Mouse (Mus musculus): ENCODE measurements at regions not wholly inside any gene's neighbourhood (a gene's known extent, or its start where the extent isn't known, plus 50 kb on each side); places are given as distances from the start of the nearest gene placed in this dataset.

DNA sequence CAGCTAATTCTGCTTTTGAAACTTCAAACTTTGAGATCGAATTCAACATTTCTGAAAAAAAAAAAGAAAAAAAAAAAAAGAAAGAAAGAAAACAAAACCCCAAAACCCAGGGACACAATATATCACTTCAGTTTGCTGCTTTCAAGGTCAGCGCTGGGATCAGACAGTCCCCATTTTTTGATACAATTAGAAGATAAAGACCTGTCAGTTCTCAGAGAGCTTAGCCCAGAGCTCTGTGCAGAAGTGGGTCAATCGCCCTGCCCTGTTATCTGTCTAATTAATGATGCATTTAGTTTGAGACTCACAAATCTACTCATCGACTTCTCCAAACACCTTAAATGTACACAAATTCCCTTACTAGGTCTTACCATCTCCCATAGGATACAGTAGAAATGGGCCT lies 249.2 kb downstream of the Ptprc start:
- no peak for DNase-seq

DNA sequence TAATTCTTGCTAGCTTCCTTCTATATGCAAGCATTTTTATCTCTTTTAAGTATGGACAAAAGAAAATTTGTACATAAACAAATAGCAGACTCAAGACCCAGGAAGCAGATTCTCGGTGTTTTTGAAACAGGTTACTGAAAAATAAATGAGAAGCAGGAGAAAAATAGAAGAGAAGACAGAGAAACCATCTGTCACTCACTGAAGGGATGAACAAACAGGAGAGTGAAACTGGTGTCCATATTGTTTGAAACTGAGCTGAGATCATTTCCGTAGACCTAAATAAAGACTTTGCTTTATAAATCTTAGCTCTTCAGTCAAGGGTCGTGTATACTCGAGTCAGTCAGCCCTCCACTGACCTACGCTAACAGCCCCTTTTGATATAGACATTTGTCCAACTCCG lies 251.4 kb downstream of the Ptprc start:
- peak; percentile 34 for DNase-seq

DNA sequence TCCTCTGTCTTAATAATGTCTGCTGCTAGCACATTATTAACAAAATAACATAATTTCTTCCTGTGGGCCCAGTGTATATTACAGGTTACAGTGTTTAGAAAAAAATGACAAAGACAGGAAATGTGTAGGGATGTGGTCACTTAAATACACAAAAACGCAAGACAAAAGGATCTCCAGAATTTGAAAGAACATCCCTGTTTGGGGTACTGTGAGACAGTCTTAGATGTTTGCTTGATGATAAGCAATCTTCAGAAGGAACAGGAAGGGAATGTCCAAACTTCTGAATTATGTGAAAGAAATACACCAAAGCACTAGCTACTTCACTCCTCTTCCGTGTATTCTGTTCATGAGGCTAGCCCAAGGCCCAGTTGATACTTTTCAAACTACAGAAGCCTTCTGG lies 251.8 kb downstream of the Ptprc start:
- DNase-seq: no peak

DNA sequence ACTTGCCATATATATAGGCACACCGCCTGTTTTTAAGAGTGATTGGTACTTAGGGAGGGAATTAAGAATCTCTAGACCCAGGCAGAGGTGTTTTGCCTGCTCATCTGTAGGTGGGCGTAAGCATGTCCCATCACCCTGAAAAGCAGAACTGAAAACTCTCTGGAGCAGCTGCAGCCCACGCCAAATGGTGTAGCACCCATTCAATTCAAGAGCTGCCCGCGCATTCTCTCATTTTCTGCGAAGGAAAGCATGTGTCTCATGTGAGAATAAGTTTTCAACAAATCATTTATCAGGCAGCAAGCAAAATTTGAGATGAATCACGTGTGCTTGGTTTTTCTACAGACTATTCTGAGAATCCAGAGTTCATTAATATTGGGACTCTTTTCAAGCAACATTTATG lies 252.7 kb downstream of the Ptprc start:
- no peak for DNase-seq

DNA sequence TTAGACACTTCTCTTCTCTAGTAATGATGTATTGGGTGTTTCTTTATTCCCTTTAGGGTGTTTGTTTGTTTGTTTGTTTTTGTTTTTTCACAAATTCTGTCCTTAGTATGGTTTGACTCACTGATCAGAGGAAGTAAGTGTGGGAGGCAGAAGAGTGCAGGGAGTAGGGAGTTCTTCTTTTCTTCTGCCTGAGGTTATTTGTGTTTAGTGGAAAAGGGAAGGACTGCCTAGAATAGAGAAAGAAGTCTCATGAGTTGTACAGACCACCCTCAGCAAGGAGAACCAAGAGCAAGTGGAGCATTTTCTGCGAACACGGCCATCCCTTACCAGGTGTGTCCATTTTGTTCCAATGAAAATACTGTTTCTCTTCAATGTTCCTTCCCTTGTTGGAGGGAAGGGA lies 253.9 kb downstream of the Ptprc start:
- no peak for DNase-seq

DNA sequence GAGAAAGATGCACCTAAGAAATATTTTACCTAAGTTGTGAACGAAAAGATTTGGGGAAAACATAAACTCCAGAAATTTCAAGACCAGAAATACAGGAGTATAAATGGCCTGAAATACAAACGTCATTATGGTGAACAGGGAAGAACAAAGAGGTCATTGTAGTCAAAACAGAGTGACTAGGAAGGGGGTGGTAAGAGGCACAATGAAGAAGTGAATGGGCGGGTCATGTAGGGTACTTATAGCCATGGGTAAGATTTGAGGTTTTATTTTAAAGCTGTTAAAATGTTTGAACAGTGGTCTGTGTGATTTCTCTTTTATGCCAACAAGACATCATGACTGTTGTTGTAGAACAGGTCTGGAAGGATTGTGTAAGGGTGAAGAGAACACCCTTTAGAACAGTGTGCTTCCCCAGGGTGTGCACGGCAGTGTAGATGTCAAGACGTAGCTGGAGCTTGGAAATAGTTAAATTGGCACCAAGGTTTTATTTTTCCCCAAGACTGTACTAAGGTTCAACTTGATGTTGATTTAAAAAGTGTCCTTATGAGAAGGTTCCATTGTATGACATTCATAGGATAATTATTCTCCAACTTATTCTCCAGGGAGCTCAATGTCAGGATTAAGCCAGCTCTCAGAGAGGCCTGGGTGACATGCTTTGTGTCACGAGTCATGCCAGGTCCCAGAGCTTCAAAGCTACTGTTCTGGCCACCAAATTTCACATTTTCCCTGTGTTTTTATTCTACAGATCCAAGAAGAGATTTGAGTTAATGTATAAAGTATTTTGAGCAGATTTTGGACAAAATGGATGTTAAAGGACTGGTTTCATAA lies 255.6 kb downstream of the Ptprc start:
- no peak for DNase-seq

DNA sequence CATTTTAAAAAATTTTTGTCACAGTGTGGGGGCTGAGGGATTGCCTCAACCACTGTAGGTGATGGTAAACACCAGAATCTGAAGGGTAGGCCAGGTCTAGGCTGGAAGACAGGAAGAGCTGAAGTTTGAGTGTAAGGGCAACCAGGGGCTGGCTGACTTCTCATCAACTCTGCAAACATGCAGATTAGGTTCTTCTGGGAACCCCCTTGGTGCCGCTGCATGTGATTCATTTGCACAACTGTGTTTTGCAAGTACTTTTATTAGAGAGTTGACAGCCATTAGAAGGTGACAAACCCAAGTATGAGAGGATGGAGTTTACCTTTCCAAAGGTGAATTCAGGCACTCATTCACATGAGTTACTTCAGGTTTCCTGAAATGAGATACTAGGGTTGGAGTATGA lies 258.1 kb downstream of the Ptprc start:
- no peak for DNase-seq

DNA sequence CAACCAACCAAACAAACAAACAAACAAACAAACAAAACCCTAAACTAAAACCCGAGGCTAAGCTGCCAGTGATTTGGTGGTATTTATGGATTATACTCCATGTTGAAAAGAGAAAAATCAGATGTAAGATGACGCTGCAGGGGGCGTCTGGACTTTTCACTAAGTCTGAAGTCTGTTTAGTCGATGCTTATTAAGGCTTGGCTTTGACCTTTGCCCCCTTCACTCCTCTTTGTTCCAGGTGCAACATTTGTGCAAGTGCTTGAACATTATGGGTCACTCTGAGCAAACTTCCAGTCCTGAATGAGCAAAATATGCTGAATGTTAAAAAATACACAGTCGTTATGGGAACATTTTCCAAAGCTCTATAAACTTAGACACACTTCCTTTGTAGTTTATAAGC lies 268.6 kb downstream of the Ptprc start:
- DNase-seq: peak; percentile 9

DNA sequence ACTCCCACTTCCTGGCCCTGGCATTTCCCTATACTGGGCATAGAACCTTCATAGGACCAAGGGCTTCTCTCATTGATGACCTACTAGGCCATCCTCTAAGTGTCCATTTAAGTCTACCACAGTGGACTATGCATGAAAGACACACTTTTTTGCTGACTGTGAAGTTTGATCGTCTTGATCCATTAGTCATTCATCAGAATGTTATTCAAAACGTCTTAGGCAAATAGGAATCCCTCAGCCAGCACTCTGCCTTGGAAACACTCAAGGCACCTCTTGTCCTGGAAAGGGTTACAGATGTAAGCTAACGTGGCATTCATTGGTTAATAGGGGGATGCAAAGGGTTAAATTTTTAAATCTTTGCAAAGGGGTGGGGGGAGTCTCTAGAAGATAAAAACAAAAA lies 269.0 kb downstream of the Ptprc start:
- peak; percentile 8 for DNase-seq

DNA sequence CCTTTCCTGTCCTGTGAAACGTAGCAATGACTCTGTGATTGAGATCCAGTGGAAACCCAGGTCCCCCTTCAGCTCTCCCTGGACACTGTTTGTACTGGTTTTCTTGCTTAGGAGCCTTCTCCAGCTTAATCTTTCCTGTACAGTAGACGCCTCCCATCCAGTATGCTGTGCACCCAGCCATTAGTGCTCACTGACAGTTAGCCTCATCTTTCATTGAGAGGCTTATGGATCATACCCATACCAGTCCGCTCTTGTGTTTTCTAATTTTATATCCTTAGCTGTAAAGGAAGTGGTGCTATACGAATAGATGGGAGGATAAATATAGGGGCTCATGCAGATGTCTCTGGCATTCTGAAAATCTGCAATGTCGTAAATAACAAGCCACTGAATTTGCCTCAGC lies 269.9 kb downstream of the Ptprc start:
- no peak for DNase-seq

DNA sequence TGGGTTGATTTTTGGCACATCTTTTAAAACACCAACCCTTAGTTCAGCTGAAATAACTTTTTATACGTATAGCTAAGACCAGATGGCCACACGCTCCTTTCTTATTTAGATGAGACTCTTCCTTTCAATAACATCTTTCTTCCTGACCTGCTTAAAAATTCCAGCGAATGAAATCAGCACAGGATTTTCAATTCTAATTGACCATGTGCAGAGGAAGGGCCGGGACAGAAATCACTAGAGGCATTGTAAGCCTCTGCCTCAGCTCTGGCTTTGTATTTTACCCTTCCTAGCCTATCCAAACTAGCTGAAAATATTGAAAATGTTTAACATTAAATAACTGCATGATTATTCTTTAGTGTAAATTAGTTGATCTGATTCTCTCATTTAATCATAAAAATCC lies 272.2 kb downstream of the Ptprc start:
- DNase-seq: peak; percentile 39

DNA sequence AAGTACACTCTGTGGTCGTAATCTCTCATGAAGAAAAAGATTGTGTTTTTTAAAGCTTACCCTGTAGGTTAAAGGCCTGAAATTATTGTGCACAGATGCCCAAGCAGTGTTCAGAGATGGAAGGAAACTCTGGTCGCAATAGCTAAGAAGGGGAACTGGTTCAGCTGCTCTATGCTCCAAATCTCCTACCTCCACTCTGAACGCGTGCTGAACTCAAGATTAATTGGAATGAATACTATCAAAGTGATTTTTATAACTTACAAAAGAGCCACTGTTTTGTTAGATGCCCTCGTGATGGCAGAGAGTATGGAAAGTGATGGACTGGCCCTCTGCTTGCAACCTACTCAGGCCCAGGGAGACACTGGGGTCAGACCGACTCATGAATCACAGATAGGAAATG lies 272.6 kb downstream of the Ptprc start:
- DNase-seq: peak; percentile 30

DNA sequence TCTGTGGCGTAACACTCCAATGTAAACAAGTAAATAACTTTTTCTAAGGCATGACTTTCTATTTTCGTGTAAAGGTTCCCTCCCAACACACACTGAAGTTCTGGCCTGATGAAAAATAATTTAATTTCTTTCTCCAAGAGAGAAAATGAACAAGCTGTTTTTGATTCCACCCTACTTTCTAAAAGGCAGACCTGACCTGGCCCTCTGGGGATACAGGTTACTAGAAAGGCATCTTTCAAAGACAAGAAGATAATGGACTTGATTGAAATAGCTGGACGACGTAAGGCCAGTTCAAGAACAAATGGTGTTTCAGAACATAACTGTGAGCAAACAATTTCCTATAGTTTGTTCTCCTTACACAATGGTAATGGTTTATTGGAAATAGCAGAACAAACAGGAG lies 273.5 kb downstream of the Ptprc start:
- peak; percentile 35 for DNase-seq

DNA sequence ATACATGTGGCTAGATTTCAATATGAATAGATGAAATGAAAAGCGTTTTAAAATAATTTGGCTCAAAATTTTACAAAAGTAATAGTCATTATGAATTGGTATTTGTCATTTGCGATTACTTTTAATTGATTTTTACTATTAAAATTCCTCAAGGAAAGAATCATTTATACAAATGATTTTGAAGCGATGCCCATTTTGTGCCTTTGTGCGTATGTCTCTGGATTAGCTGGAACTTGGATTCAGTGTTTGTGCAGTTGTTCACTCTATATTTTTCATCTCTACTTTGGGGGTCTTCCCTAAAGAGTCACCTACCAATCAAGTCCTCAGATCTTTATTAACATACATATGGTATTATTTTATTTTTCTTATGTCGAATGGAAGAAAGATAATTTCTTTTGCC lies 274.3 kb downstream of the Ptprc start:
- peak; percentile 48 for DNase-seq

DNA sequence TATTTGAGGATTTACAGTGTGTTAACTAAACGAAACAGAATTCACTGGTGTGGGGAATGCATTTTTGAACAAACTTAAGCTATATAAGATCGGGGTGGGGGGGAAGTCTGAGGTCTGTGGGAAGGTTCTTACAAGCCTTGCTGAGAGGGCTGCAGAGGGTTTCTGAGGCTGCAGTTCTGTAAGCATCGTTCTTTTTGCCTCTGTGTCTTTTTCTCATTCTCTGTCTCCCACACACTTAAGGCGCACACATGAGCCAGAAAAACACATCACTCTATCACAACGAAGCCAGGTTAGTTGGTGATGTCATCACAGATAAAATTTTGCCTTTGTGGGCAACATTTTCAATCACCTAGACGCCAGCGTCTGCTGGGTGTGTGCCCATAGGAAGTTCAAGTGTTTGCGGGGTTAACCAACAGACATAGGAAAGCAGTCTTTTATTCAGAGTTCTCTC lies 274.9 kb downstream of the Ptprc start:
- peak; percentile 70 for DNase-seq

DNA sequence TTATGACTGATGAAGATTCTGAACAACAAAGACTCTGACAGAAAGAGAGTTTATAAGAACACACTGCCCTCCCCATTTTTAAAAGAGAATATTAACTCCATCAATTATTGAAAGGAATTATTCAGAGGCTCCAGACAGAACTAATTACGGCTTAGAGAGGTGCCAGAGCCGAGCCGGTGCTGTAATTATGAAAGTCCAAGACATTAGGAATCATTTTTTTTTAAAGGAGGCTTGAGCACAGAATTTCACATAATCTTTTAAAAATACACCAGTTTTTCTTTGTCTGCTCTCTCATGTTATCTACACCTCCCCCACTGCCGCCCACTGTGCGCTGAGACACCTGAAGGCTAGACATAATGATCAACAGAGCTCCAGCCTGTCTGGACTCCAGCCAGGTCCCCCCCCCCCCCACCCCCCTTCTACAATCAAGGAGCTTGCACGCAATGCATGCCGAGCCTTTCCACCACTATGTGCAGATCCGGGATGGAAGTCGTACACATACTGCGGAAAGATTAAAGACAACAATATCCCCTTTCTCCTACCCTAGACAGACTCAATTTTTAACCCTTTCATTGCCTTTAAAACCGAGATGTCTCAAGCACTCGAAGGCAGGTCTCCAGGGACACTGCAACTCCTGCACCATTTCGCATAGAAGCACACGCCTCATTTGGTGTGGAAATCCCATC lies 275.4 kb downstream of the Ptprc start:
- peak; percentile 79 for DNase-seq

DNA sequence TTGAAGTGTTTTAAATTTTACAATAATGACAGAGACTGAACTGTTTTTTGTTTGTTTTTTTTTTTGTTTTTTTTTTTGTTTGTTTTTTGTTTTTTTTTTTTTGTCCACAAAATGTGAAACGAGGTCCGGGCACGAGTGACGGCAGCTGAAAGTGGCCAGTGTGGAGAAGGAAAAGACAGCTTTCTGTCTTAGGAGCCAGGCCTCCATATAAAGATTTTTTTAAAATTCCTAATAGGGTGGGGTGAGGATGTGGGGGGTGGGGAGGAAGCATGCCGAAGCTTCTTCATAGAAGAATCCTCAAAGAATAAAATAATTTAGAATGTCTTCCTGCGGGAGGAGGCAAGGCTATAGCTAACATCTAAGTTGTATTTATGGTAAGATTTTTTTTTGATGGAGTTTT lies 276.2 kb downstream of the Ptprc start:
- no peak for DNase-seq

DNA sequence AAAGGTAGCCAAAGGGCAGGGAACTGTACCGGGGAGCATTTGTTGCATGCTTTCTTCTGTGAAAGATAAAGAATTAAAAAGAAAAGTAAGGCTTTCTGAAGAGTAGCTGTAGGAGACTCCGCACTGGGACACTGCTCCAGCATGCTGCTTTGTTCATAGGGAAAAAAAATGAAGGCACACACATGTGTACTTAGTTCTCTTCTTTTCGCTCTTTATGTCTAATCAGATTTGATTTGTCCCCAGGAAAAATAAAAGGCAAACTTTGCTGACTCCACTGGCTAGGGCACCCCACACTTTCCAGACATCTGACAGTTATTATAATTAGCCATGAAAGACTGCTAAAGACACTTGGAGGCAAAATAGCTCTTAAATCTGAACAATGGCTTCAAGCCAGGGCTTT lies 276.6 kb downstream of the Ptprc start:
- no peak for DNase-seq

DNA sequence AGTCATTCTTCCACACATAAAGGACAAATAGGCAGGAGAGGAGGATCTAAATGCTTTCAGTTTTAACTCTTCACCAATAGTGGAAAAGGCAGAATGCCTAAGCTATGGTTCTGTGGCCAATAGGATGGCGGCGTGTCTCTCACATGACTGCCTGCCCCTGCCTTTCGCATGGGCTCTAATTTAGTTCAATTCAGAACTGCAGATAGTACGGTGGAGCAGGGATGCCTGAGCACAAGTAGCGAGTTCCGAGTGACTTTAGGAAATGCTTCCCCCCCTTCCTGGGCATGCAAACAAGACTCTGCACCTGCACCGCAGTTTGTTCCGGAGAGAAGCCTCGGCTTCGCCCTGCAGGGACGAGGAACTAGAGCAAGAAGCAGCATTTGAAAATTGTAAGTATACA lies 277.1 kb downstream of the Ptprc start:
- peak; percentile 95 for DNase-seq

DNA sequence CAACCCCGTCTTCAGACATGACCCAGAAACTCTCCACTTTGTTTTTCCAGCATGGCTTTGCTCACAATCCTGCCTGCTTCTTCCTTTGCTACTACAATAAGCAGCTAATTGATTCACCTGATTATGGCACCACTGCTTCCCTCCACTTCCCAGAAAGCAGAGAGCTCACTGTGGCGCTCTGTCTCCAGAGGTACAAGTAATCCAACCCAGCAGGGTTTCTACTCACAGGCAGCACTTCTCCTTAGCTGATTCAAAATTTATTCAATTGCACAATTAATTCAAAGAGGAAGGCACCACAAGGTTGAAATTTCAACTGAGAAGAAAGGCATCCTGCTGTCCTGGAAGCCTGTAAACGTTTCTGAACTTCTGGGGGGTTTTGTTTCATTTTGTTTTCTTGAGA lies 293.9 kb downstream of the Ptprc start:
- DNase-seq: no peak

DNA sequence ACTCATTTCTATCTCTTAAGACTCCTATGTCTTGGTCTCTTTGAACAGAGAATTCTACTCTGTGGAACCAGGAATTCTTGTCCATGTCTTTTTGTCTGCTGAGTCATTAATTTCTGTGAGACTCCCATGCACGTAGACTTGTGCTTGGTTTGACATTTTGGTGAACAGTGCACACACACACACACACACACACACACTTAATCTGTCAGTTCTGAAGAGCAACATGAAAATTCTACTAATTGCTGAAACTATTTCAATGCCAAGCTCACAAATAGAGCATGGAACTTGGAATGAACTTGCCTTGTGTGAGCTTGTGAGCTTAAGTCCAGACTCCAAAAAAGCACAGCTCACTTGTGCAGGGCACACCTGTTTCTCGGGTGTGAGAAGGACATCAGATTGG lies 301.1 kb downstream of the Ptprc start:
- DNase-seq: no peak

DNA sequence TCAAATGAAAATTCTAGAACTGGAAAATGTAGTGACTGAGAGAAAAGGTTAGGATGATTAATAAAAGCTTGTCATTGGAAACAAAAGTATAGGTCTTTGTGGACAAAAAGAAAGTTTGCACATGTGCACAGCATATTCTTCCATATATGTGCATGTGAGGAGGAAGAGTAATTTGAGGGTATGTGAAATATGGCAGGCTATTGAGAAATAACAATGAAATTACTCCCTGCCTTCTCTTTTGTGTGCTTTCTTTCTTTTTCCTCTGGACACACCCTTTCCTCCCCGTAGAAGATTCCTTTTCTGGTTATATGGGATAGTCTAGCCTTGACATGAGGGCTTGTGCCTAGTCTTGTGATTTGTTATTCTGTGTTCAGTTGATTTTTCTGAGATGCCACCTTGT lies 301.9 kb downstream of the Ptprc start:
- DNase-seq: no peak

DNA sequence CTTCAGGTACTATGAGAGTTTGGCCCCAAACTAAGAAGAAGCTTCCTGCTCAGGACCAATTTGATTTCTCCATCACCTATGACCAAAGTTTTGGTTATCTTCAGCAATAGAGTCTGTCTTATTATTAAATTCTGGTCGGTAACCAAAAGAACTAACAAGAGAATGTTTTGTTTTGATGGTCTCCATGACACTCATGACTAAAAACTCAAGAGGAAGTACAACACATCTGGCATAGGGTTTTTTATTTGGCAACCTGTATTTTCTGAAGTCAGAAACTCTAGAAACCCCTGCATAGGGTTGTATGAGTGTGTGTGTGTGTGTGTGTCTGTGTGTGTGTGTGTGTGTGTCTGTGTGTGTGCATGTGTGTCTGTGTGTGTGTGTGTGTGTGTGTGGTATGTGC lies 310.5 kb downstream of the Ptprc start:
- no peak for DNase-seq

DNA sequence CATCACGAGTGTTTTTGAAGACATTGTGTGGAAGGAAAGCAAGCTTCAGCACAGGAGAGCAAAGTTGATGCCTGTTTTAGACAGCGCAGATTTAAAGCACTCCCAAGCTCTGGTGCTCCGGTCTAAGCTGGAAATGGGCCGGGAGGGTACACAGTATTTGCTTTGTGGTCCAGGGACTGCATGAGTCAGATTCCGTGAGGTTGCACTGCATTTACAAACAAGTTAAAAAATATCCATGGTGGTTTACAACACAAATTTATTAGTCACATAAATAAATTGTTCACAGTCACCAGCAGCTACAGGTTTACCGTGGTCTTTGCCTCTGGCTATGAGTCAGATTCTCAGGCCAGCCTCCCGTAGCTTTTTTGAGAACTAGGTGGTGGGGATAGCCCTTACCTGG lies 312.0 kb downstream of the Ptprc start:
- no peak for DNase-seq

DNA sequence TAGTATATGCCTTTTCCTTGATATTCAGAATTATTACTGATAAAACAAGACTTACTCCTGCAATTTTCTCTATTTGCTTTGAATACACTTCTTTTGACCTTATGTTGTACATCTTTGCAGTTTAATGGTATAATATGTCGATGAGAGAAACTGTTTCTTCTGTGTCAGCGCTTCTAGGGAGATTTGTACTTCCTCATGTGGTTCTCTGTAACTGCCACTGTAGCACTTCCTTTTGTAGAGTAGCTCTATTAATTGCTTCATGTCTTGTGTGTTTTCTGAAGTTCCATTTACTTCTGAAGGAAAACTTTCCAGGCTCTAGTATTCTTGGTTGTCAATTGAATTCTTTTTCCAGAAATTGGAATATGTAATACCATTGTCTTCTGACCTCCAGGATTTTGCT lies 323.2 kb downstream of the Ptprc start:
- DNase-seq: no peak

All from cerebellum, adult 9-10 months (tissue).